Mouse (Mus musculus): ENCODE results near the gene Smim1. TPM values are rescaled to one million over a fixed set of nuclear protein-coding genes. Genes with fewer than 3 reads are reported as not detected.

Gene Smim1
- polyA plus RNA-seq, 1 experiment, result 24.3 TPM

DNA sequence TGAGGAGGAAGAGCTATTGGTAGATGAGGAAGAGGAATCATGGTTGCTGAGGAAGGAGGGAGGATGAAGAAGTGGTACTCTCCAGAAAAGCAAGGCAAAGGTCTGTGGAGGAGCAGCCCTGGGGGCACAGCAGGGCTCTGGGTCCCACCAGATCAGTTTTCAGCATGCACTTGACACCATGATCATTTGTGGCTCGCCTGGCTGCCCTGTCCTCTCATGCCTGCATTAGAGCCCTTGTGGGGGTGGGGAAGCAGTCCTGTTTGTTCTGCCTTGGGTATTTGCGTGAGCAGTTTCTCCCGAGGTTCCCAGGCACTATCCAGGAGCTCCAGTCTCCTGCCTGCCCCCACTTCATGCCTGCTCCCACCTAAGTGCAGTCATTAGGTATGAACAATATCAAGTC is 11.1 kb upstream of the Smim1 start:
- no peaks in the 10 kb centered on the region for H3K4me1 ChIP-seq (replicated peaks; ENCODE audit: control insufficient read depth, insufficient read depth, low read length)
- H3K27me3 ChIP-seq (ENCODE audit: control insufficient read depth, insufficient read depth, low read length), result no peaks in the 10 kb centered on the region
- no peak overlapping the region for H3K27ac ChIP-seq (ENCODE audit: control insufficient read depth, insufficient read depth, low read length)
- no peak for DNase-seq
- 59% methylated on average over 3 of the region's 3 CpGs for WGBS
- no peak overlapping the region for H3K4me3 ChIP-seq (ENCODE audit: control insufficient read depth, insufficient read depth, low read length)
- TF ChIP-seq POLR2A (IDR thresholded peaks at IDR 0.05; ENCODE audit: control insufficient read depth, extremely low read depth, insufficient read depth, low read length, poor library complexity) (no peak), CTCF (IDR thresholded peaks at IDR 0.05; ENCODE audit: borderline replicate concordance, control insufficient read depth, extremely low read depth, insufficient read depth, low read length, poor library complexity) (no peak)
- H3K36me3 ChIP-seq (ENCODE audit: control insufficient read depth, insufficient read depth, low read length), result no peaks in the 10 kb centered on the region

DNA sequence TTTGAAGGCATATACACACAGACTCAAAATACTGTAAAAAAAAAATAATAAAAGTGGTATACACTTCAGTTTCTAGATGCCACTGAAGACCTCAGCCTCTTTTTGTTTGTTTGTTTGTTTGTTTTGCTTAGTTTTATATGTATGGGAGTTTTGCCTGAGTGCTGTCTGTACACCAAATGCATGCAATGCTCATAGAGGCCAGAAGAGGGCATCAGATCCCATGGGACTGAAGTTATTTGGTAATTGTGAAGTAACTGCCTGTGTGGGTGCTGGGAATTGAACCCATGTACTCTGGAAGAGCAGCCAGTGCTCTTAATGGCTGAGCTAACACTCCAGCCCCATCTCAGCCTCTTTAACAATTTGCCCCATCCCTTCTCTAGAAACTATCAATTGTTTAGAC is 2.6 kb upstream of the Smim1 start:
- TF ChIP-seq CTCF (IDR thresholded peaks at IDR 0.05; ENCODE audit: borderline replicate concordance, control insufficient read depth, extremely low read depth, insufficient read depth, low read length, poor library complexity) (no peak), POLR2A (IDR thresholded peaks at IDR 0.05; ENCODE audit: control insufficient read depth, extremely low read depth, insufficient read depth, low read length, poor library complexity) (no peak)
- no peak for DNase-seq
- H3K36me3 ChIP-seq (ENCODE audit: control insufficient read depth, insufficient read depth, low read length), result no peaks in the 10 kb centered on the region
- H3K4me3 ChIP-seq (ENCODE audit: control insufficient read depth, insufficient read depth, low read length), result no peak overlapping the region
- 0 out of 2 replicates have a peak, but pooled peaks cover 5% of the 10 kb centered on the region for H3K4me1 ChIP-seq (replicated peaks; ENCODE audit: control insufficient read depth, insufficient read depth, low read length)
- no peak overlapping the region for H3K27ac ChIP-seq (ENCODE audit: control insufficient read depth, insufficient read depth, low read length)
- H3K27me3 ChIP-seq (ENCODE audit: control insufficient read depth, insufficient read depth, low read length), result no peaks in the 10 kb centered on the region

DNA sequence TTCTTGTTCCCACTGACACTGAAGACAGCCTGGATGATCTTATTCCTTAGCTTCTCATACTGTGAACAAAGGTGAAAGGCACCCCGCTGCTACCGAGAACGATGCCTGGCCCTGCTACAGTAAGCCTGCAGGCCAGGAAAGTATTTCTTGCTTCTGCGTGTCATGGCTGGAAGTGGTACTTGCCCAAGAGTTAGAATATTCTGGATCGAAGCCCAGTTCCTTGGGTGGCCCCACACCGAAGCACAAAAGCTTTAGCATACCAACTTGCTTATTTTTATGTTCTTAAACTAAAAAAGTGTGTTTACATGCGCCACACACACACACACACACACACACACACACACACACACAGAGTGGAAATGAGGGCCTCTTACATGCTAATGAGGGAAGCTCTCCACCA is 2.0 kb upstream of the Smim1 start:
- no peaks in the 10 kb centered on the region for H3K36me3 ChIP-seq (ENCODE audit: control insufficient read depth, insufficient read depth, low read length)
- H3K27ac ChIP-seq (ENCODE audit: control insufficient read depth, insufficient read depth, low read length), result no peak overlapping the region
- DNase-seq, result no peak
- H3K4me3 ChIP-seq (ENCODE audit: control insufficient read depth, insufficient read depth, low read length), result no peak overlapping the region
- 0 out of 2 replicates have a peak, but pooled peaks cover 5% of the 10 kb centered on the region for H3K4me1 ChIP-seq (replicated peaks; ENCODE audit: control insufficient read depth, insufficient read depth, low read length)
- 88% methylated on average over 7 of the region's 7 CpGs for WGBS
- no peak for TF ChIP-seq POLR2A (IDR thresholded peaks at IDR 0.05; ENCODE audit: control insufficient read depth, extremely low read depth, insufficient read depth, low read length, poor library complexity)
- no peak for TF ChIP-seq CTCF (IDR thresholded peaks at IDR 0.05; ENCODE audit: borderline replicate concordance, control insufficient read depth, extremely low read depth, insufficient read depth, low read length, poor library complexity)
- no peaks in the 10 kb centered on the region for H3K27me3 ChIP-seq (ENCODE audit: control insufficient read depth, insufficient read depth, low read length)

DNA sequence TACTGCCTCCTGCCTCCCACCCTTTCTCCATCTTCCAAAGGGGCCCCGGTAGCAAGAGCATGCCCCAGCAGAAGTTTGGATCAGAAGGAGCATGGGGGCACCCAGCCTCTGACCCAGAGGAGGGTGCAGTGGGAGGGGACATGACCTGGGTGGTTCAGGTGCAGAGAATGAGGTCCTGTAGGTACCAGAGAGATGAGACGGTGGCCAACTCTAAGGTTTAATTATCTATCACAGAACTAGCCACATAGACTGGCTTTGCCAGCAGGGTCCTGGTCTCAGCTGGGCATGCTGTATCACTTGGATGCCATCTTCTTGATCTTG is 371 bp upstream of the Smim1 start:
- no peak for DNase-seq
- Histone ChIP-seq H3K27ac (ENCODE audit: control insufficient read depth, insufficient read depth, low read length) (no peak overlapping the region), H3K4me1 (replicated peaks; ENCODE audit: control insufficient read depth, insufficient read depth, low read length) (0 out of 2 replicates have a peak, but pooled peaks cover 5% of the 10 kb centered on the region), H3K27me3 (ENCODE audit: control insufficient read depth, insufficient read depth, low read length) (no peaks in the 10 kb centered on the region), H3K4me3 (ENCODE audit: control insufficient read depth, insufficient read depth, low read length) (no peak overlapping the region), H3K36me3 (ENCODE audit: control insufficient read depth, insufficient read depth, low read length) (no peaks in the 10 kb centered on the region)
- TF ChIP-seq CTCF (IDR thresholded peaks at IDR 0.05; ENCODE audit: borderline replicate concordance, control insufficient read depth, extremely low read depth, insufficient read depth, low read length, poor library complexity) (no peak), POLR2A (IDR thresholded peaks at IDR 0.05; ENCODE audit: control insufficient read depth, extremely low read depth, insufficient read depth, low read length, poor library complexity) (no peak)
- WGBS, result 31% methylated on average over 2 of the region's 2 CpGs

DNA sequence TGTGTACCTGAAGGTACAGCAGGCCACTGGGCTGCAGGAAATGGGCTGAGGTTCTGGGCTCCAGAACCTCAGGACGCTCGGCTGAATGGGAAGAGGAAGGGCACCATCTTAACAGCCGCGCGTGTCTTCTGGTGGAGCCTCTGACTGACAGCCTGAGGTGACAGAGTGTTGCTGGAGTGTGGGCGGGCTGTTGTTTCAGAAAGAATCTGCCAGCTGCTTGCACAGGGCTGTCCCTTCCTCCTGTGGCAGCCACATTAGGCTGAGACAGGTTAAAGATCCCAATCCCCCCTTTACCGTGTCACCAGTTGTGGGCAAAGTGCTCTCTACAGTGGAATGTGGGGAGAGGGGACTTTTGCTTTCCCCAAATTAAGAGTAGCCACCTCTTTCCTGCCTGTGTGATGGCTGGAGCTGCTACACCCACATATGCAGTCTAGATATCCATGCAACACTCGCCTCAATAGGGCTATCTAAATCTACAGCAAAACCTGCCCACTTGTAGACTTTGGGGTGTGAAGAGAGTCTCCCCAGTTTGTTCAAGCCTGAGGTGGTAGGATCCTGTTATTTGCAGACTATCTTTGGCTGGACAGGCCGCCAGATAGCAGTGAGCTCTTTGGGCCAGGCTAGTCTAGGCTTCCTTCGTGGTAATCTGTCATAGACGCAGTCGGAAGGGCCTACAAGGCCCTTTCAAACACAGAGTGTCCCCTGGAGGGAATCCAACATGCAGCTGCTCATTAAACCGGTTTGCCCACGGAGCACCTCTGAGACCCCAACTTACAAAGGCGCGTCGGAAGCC is 1.1 kb downstream of the Smim1 start:
- Histone ChIP-seq H3K36me3 (ENCODE audit: control insufficient read depth, insufficient read depth, low read length) (peaks cover 10% of the 10 kb centered on the region; the same call in 1 of the 2 replicates), H3K27ac (ENCODE audit: control insufficient read depth, insufficient read depth, low read length) (no peak overlapping the region), H3K4me3 (ENCODE audit: control insufficient read depth, insufficient read depth, low read length) (no peak overlapping the region), H3K27me3 (ENCODE audit: control insufficient read depth, insufficient read depth, low read length) (no peaks in the 10 kb centered on the region), H3K4me1 (replicated peaks; ENCODE audit: control insufficient read depth, insufficient read depth, low read length) (0 out of 2 replicates have a peak, but pooled peaks cover 5% of the 10 kb centered on the region)
- DNase-seq, result no peak
- no peak for TF ChIP-seq CTCF (IDR thresholded peaks at IDR 0.05; ENCODE audit: borderline replicate concordance, control insufficient read depth, extremely low read depth, insufficient read depth, low read length, poor library complexity)
- no peak for TF ChIP-seq POLR2A (IDR thresholded peaks at IDR 0.05; ENCODE audit: control insufficient read depth, extremely low read depth, insufficient read depth, low read length, poor library complexity)
- WGBS, result 63% methylated on average over 17 of the region's 17 CpGs

DNA sequence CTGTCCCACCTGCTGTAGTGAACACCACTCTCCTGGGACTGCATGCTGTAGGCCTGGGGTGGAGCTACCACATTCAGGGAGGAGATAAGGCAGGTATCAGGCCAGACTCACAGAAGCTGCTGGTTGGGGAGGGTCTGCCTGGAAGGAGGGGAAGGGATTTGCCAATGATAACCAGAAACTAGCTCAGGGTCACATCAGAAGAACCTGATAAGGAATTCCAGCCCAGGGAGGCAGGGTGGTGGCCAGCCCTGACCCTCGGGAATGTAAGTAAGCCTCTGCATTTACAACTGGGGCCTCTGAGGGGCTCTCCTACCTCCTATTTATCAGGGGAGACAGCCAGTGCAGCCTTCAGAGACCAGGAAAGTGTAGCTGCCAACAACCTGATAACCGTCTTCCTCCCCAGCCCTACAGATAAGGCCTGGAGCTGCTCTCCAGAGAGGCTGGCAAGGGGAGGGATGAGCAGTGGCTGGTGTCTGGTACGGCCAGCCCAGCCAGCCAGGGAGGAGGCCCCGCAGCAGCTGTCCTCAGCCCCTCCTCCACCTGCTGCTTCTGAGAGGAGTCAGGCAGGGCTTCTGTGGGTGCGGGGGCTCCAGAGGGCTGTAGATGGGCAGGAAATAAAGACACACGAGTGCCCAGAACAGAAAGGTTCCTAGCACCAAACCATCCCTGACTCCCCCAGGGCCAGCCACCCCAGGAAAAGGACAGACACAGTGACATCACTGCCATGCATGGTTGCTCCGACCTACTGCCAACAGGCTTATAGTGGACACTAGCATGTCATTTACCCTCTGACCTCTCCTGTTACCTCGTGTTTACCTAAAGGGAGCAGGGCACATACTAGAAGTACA is 2.1 kb downstream of the Smim1 start:
- 0 out of 2 replicates have a peak, but pooled peaks cover 5% of the 10 kb centered on the region for H3K4me1 ChIP-seq (replicated peaks; ENCODE audit: control insufficient read depth, insufficient read depth, low read length)
- peaks cover 17% of the 10 kb centered on the region for H3K36me3 ChIP-seq (ENCODE audit: control insufficient read depth, insufficient read depth, low read length)
- DNase-seq, result no peak
- no peaks in the 10 kb centered on the region for H3K27me3 ChIP-seq (ENCODE audit: control insufficient read depth, insufficient read depth, low read length)
- TF ChIP-seq CTCF (IDR thresholded peaks at IDR 0.05; ENCODE audit: borderline replicate concordance, control insufficient read depth, extremely low read depth, insufficient read depth, low read length, poor library complexity), result no peak
- TF ChIP-seq POLR2A (IDR thresholded peaks at IDR 0.05; ENCODE audit: control insufficient read depth, extremely low read depth, insufficient read depth, low read length, poor library complexity), result no peak
- H3K4me3 ChIP-seq (ENCODE audit: control insufficient read depth, insufficient read depth, low read length), result no peak overlapping the region
- no peak overlapping the region for H3K27ac ChIP-seq (ENCODE audit: control insufficient read depth, insufficient read depth, low read length)
- 45% methylated on average over 8 of the region's 8 CpGs for WGBS
